Mouse (Mus musculus) kidney, adult 2 months (tissue): ENCODE measurements around the gene Gan.
A peak's percentile ranks its signal among the peaks of the same experiment; 100 is the strongest.

Experiments
- CTCF ChIP-seq: fragments of 200-500 bp; conservative IDR thresholded peaks from 2 replicates; pipeline ENCODE4 v1.5.1; 2011; ENCODE audit warnings: low read depth, mild to moderate bottlenecking, control low read depth, low read length, moderate library complexity, mixed read lengths; ENCODE audit not compliant: insufficient read depth, insufficient read length
- POLR2A ChIP-seq: fragments of 200-500 bp; IDR thresholded peaks from one replicate; pipeline ENCODE4 v1.6.1; 2011; ENCODE audit warnings: low read depth, low read length, control low read depth

DNA sequence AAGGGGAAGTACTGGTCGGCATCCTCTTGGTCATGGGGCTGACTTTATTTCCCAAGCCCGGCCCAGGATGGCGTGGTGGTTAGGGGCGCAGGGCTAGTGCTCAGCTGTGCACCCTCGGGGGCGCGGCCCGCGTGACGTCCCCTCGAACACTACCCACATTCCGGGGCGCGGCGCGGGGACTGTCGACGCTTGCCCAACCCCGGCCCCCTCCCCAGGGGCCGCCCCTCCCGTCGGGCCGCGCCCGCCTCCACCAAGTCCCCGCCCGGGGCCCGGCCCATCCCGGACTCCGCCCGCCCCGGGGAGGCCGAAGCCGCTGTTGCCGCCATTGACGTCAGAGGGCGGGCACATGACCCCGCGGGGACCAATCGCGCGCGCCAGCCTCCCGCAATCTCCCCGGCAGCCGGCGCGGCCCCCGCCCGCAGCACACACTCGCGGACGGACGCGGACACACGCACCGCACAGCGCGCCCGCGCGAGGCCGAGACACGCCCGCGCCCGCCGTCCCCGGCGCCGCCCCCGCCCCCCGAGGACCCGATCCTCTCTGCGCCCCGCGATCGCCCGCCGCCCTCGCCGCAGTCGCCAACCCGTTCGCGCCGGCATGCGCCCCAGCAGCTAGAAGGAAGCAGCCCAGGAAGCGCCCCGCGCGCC lies 98.5 kb downstream of the Gan start:
- TF ChIP-seq POLR2A = peak; percentile 47
- TF ChIP-seq CTCF = no peak
